Mouse (Mus musculus) liver, postnatal 0 days (tissue): ENCODE measurements around the gene Pitpnm2. TPM values are rescaled to one million over a fixed set of nuclear protein-coding genes. Genes with fewer than 3 reads are reported as not detected.

ENCODE experiments used
- ATAC-seq: fragments of 200-750 bp; cut with Nextera tagmentation; 2 replicates; pipeline ENCODE4 v1.8.0; 2017; ENCODE audit warnings: mild to moderate bottlenecking, moderate library complexity
- DNase-seq: peaks from one replicate; pipeline ENCODE4 v3.0.0-alpha.2; 2016
- H3K27ac ChIP-seq: fragments of 300-500 bp; sonication (generic); 2 replicates; pipeline ENCODE4 v1.5.1; 2014; ENCODE audit warnings: antibody characterized with exemption, moderate library complexity, mild to moderate bottlenecking, low read depth
- H3K27me3 ChIP-seq: fragments of 300-500 bp; sonication (generic); 2 replicates; pipeline ENCODE4 v1.6.1; 2014; ENCODE audit warnings: low read length, control low read depth, mixed read lengths; ENCODE audit not compliant: insufficient read depth
- H3K36me3 ChIP-seq: fragments of 300-500 bp; sonication (generic); replicated peaks from 2 replicates; pipeline ENCODE4 v1.6.1; 2014; ENCODE audit warnings: mild to moderate bottlenecking, control low read depth, low read length, moderate library complexity, mixed read lengths; ENCODE audit not compliant: insufficient read depth
- H3K4me1 ChIP-seq: fragments of 300-500 bp; sonication (generic); 2 replicates; pipeline ENCODE4 v1.6.1; 2014; ENCODE audit warnings: antibody characterized with exemption, mild to moderate bottlenecking, control low read depth; ENCODE audit not compliant: insufficient read depth
- H3K4me2 ChIP-seq: fragments of 300-500 bp; sonication (generic); 2 replicates; pipeline ENCODE4 v1.6.1; 2014; ENCODE audit warnings: low read depth, mild to moderate bottlenecking, low read length, moderate library complexity, mixed read lengths
- H3K4me3 ChIP-seq: fragments of 300-500 bp; sonication (generic); 2 replicates; pipeline ENCODE4 v1.5.1; 2014; ENCODE audit warnings: low read depth, low read length
- H3K9ac ChIP-seq: fragments of 300-500 bp; sonication (generic); replicated peaks from 2 replicates; pipeline ENCODE4 v1.6.1; 2014; ENCODE audit warnings: mild to moderate bottlenecking, moderate library complexity
- H3K9me3 ChIP-seq: fragments of 300-500 bp; sonication (generic); 2 replicates; pipeline ENCODE4 v1.6.1; 2016; ENCODE audit warnings: mild to moderate bottlenecking, control low read depth, low read length, mixed read lengths
- CTCF ChIP-seq: sonication (generic); IDR thresholded peaks from 2 replicates; pipeline ENCODE4 v1.5.1; 2016; ENCODE audit warnings: antibody characterized with exemption, low read depth
- EP300 ChIP-seq: IDR thresholded peaks from 2 replicates; pipeline ENCODE4 v1.6.1; 2016; ENCODE audit warnings: antibody characterized with exemption, low read depth, mild to moderate bottlenecking
- WGBS: fragments of 180-500 bp; shearing (Covaris S2); extraction: QIAGEN DNeasy Blood & Tissue Kit; methylation state at CpG from one replicate; pipeline ENCODE4 v1.1.7; 2014; ENCODE audit not compliant: insufficient replicate concordance; 5-methylcytosine and 5-hydroxymethylcytosine counted together
- polyA plus RNA-seq: library from polyadenylated mRNA; unstranded; fragments of >200 nt; fragmentation: Nextera tagmentation; extraction: Ambion mirVana; gene quantifications from 2 replicates; pipeline ENCODE4 v1.2.1, GENCODE M21; 2015

The Pitpnm2 gene
- polyA plus RNA-seq, 1 experiment from 2014 or later, result 2.4 TPM

GRCm38 (mm10) chr5:124168428-124169223, 80.9 kb downstream of the Pitpnm2 start:
- DNase-seq, result no peak
- no peak overlapping the region for H3K9ac ChIP-seq
- 78% methylated on average over 12 of the region's 12 CpGs for WGBS
- H3K4me3 ChIP-seq, result no peak overlapping the region
- no peak overlapping the region for H3K27ac ChIP-seq
- no peaks in the 10 kb centered on the region for H3K27me3 ChIP-seq
- TF ChIP-seq CTCF (no peak), EP300 (no peak)
- H3K4me2 ChIP-seq, result no peak overlapping the region
- no peaks in the 10 kb centered on the region for H3K9me3 ChIP-seq
- H3K4me1 ChIP-seq, result peaks cover 27% of the 10 kb centered on the region
- no peak for ATAC-seq
- H3K36me3 ChIP-seq, result no peaks in the 10 kb centered on the region

- WGBS, result 72% methylated on average over 10 of the region's 10 CpGs
- no peak overlapping the region for H3K4me3 ChIP-seq
- DNase-seq, result no peak
- H3K9me3 ChIP-seq, result no peaks in the 10 kb centered on the region
- no peak overlapping the region for H3K27ac ChIP-seq
- TF ChIP-seq EP300, result no peak
- TF ChIP-seq CTCF, result no peak
- no peaks in the 10 kb centered on the region for H3K36me3 ChIP-seq
- ATAC-seq, result no peak
- no peak overlapping the region for H3K9ac ChIP-seq
- H3K4me1 ChIP-seq, result peaks cover 18% of the 10 kb centered on the region
- H3K27me3 ChIP-seq, result no peaks in the 10 kb centered on the region
- no peak overlapping the region for H3K4me2 ChIP-seq
These were observed 81.9 kb downstream of the Pitpnm2 start for GRCm38 (mm10) chr5:124167621-124168020.

- no peaks in the 10 kb centered on the region for H3K9me3 ChIP-seq
- ATAC-seq (no peak), DNase-seq (no peak)
- no peak overlapping the region for H3K4me2 ChIP-seq
- H3K27ac ChIP-seq, result no peak overlapping the region
- H3K36me3 ChIP-seq, result no peaks in the 10 kb centered on the region
- H3K9ac ChIP-seq, result no peak overlapping the region
- H3K4me1 ChIP-seq, result peaks cover 12% of the 10 kb centered on the region
- no peak overlapping the region for H3K4me3 ChIP-seq
- H3K27me3 ChIP-seq, result no peaks in the 10 kb centered on the region
- TF ChIP-seq EP300 (no peak), CTCF (no peak)
These were observed 82.8 kb downstream of the Pitpnm2 start for GRCm38 (mm10) chr5:124166741-124167140.

GRCm38 (mm10) chr5:124165622-124166570, 83.7 kb downstream of the Pitpnm2 start:
- ATAC-seq (peak; percentile 49), DNase-seq (peak; percentile 43)
- Histone ChIP-seq H3K9ac (no peak overlapping the region), H3K4me3 (no peak overlapping the region), H3K4me1 (peaks cover 12% of the 10 kb centered on the region), H3K9me3 (no peaks in the 10 kb centered on the region), H3K36me3 (no peaks in the 10 kb centered on the region), H3K27ac (no peak overlapping the region), H3K27me3 (no peaks in the 10 kb centered on the region), H3K4me2 (peak overlapping the region; percentile 2; the same call in 1 of the 2 replicates)
- TF ChIP-seq EP300 (no peak), CTCF (no peak)
- 43% methylated on average over 15 of the region's 15 CpGs for WGBS

GRCm38 (mm10) chr5:124163445-124163844, 86.1 kb downstream of the Pitpnm2 start:
- TF ChIP-seq CTCF (no peak), EP300 (no peak)
- DNase-seq (no peak), ATAC-seq (no peak)
- H3K4me3 ChIP-seq, result no peak overlapping the region
- H3K9ac ChIP-seq, result no peak overlapping the region
- WGBS, result 73% methylated on average over 11 of the region's 11 CpGs
- no peak overlapping the region for H3K27ac ChIP-seq
- peaks cover 12% of the 10 kb centered on the region for H3K4me1 ChIP-seq
- no peaks in the 10 kb centered on the region for H3K27me3 ChIP-seq
- H3K4me2 ChIP-seq, result no peak overlapping the region
- H3K9me3 ChIP-seq, result no peaks in the 10 kb centered on the region
- no peaks in the 10 kb centered on the region for H3K36me3 ChIP-seq

- no peaks in the 10 kb centered on the region for H3K27me3 ChIP-seq
- H3K4me1 ChIP-seq, result peaks cover 10% of the 10 kb centered on the region
- no peak overlapping the region for H3K27ac ChIP-seq
- H3K9ac ChIP-seq, result no peak overlapping the region
- peak; percentile 65 for DNase-seq
- 72% methylated on average over 5 of the region's 5 CpGs for WGBS
- no peak overlapping the region for H3K4me3 ChIP-seq
- peak; percentile 55; the same call in 1 of the 2 replicates for ATAC-seq
- H3K4me2 ChIP-seq, result no peak overlapping the region
- TF ChIP-seq CTCF, result peak; percentile 72
- TF ChIP-seq EP300, result no peak
- H3K36me3 ChIP-seq, result no peaks in the 10 kb centered on the region
- no peaks in the 10 kb centered on the region for H3K9me3 ChIP-seq
These were observed 87.0 kb downstream of the Pitpnm2 start for GRCm38 (mm10) chr5:124162577-124162976.
